Mouse (Mus musculus): ENCODE results near the gene Ltf.

- no peak for TF ChIP-seq MAX (IDR thresholded peaks at IDR 0.05; ENCODE audit: low read length)
- TF ChIP-seq CTCF (IDR thresholded peaks at IDR 0.05 in 2 of 3, conservative IDR thresholded peaks at IDR 0.05 in 1 of 3; ENCODE audit: control insufficient read depth in 1 of 3, insufficient read depth in 1 of 3, low read depth in 2 of 3, low read length in 3 of 3, poor library complexity in 1 of 3, severe bottlenecking in 1 of 3) = no peak
- no peak for TF ChIP-seq GATA1 (IDR thresholded peaks at IDR 0.05; ENCODE audit: low read depth, low read length)
- TF ChIP-seq TAL1 (IDR thresholded peaks at IDR 0.05; ENCODE audit: low read length) = no peak
These were observed 29.9 kb upstream of the Ltf start for GRCm38 (mm10) chr9:110989141-110989540.

Measured in MEL (cell line).